Mouse (Mus musculus): ENCODE results near the gene Neurod1.

The Neurod1 gene

GRCm38 (mm10) chr2:79443401-79443800, 13.2 kb downstream of the Neurod1 start:
- no peak for DNase-seq (ENCODE audit: low spot score)

- DNase-seq (ENCODE audit: low spot score) = no peak
These were observed 13.6 kb downstream of the Neurod1 start for GRCm38 (mm10) chr2:79442906-79443305.

- no peak for DNase-seq (ENCODE audit: low spot score)
These were observed 14.3 kb downstream of the Neurod1 start for GRCm38 (mm10) chr2:79442227-79442626.

- no peak for DNase-seq (ENCODE audit: low spot score)
These were observed 26.5 kb downstream of the Neurod1 start for GRCm38 (mm10) chr2:79430061-79430460.

- no peak for DNase-seq (ENCODE audit: low spot score)
These were observed 26.9 kb downstream of the Neurod1 start for GRCm38 (mm10) chr2:79429650-79430049.

- DNase-seq (ENCODE audit: low spot score) = no peak
These were observed 27.4 kb downstream of the Neurod1 start for GRCm38 (mm10) chr2:79429108-79429507.

- peak; percentile 45 for DNase-seq (ENCODE audit: low spot score)
These were observed 27.9 kb downstream of the Neurod1 start for GRCm38 (mm10) chr2:79428569-79429104.

- no peak for DNase-seq (ENCODE audit: low spot score)
These were observed 28.5 kb downstream of the Neurod1 start for GRCm38 (mm10) chr2:79428022-79428421.

- no peak for DNase-seq (ENCODE audit: low spot score)
These were observed 34.9 kb downstream of the Neurod1 start for GRCm38 (mm10) chr2:79421696-79422095.

GRCm38 (mm10) chr2:79414505-79414904, 42.0 kb downstream of the Neurod1 start:
- no peak for DNase-seq (ENCODE audit: low spot score)

- DNase-seq (ENCODE audit: low spot score) = no peak
These were observed 45.7 kb downstream of the Neurod1 start for GRCm38 (mm10) chr2:79410903-79411255.

GRCm38 (mm10) chr2:79410247-79410902, 46.2 kb downstream of the Neurod1 start:
- DNase-seq (ENCODE audit: low spot score) = no peak

GRCm38 (mm10) chr2:79405661-79406405, 50.7 kb downstream of the Neurod1 start:
- no peak for DNase-seq (ENCODE audit: low spot score)
